Mouse (Mus musculus) spleen, adult 12 weeks (tissue): Measurements from ENCODE around the gene Gm42906.

Experiments
- DNase-seq: peaks from one replicate; pipeline ENCODE4 v3.0.0; 2022; ENCODE audit warnings: low spot score

The Gm42906 gene

DNA sequence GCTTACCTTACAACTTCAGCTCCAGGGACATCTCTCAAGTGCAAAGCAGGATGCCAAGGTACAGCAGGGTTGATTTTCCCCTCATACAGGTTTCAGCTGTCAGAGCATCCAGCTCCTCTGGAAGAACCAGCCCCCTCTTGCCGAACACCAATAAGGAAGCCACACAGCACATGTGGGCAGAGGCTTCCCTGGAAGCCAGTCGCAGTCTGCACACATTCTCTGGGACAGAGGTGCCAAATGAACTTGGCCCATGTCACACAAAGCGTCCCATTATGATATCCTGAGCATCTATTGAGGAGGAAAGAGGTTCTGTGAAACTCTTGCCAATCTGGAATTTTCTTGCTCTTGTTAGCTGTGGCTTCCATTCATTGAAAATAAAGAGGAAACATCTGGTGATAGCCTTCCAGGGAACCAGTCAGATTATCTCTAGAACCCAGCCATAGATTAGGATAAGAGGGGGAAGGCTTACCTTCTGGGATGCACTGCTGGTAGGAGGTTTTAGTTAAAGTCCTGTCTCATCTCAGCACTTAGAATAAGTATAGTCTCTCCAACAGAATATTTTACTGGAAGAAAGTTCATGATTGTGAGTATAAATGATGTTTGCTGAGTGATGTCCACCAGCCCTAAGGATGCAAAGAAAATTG is at the start of gene Gm42906:
Gene Gm42906, minus strand, starts transcription at position 51 of the 644 bp plus-strand sequence.
- no peak for DNase-seq

GRCm38 (mm10) chr5:151445695-151446094 is 17.7 kb upstream of the Gm42906 start:
- DNase-seq, result no peak

DNA sequence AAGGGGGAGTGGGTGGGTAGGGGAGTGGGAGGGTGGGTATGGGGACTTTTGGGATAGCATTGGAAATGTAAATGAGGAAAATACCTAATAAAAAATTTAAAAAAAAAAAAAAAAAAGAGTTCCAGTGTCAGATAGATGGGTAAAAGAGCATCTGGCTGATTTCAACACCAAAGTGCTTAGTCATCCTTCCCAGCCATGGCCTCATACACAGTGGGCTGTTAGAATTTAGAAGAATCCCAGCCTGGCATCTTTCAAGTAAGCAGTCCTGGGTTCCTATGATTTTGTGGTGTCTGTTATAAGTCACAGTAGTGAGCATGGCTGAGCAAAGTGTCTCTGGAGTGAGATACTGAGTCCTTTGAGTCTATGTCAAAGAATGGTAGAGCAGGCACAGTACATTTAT is 7.1 kb upstream of the Gm42906 start:
- no peak for DNase-seq

DNA sequence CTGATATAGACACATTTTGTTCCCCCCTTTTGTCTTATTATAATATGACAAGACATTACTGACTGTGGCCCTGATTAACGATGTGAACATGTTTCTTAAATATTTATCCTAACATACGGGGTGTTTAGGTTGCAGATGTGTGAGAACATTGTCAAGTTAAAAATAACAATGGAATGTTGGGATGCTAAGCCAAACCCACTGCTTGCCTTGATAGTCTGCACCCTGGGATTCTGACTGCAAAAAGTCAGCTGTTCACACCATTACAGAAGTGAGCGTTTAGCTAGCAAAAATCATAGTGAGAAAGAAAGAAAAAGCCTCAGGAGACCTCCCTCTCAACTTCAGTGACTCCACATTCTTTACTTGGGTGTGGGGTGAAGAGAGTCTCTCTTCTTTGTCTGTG is 1.5 kb downstream of the Gm42906 start:
- DNase-seq, result no peak

DNA sequence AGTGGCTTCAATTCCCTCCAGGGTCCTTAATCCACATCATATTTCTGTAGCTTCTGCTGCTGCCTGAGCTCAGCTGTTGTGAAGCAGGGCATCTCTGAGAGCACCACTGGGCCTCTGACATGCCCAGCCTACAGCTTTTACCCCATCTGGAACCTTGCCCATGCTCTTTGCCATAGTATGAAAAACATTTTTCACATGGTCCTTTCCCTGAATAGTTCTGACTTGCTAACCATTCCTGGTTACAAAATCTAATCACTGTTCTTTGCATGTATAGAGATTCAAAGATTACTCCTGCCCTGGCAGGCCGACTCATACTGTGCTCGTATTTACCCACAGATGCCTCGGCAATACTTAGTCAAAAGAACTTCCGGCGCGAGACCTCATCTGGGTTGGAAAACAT is 5.3 kb downstream of the Gm42906 start:
- no peak for DNase-seq

DNA sequence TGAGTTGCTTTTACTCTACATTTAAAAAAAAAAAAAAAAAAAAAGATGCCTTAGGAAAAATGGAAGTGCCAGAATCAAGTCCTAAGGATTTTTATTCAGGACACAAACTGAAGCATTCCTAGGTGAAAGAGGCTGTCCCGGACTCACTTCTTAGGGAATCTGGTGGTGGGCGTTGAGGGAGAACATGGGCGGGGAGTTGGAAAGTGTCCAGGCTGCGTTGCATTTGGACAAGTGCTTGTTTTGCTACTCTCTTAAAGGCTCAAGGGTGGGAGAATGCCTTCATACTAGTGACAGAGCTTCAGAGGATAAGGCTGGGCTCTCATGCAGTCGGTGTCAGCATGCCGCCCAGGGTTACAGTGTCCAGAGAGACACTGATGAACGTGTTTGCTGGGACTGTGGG is 6.1 kb downstream of the Gm42906 start:
- no peak for DNase-seq

DNA sequence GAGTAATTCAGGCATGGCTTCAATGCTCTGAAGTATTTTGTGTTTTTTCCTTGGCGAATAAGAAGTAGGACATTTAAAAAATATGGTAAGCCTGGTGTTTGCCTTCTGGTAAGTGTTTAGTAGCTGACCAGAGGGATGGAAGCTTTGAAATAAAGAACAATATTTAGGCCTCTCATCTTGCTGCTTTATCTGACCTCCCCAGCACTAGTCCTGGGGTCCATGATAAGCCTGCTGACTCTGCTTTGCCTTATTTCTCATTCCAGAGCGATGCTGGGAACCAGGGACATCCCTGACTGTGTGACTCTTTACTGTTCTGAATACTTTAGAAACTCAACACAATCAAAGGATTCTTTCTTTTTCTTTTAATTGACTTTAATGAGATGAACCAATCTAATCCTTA is 9.4 kb downstream of the Gm42906 start:
- no peak for DNase-seq

- no peak for DNase-seq
These were observed 10.4 kb downstream of the Gm42906 start for GRCm38 (mm10) chr5:151417421-151418038.

- DNase-seq, result no peak
These were observed 11.0 kb downstream of the Gm42906 start for GRCm38 (mm10) chr5:151416988-151417387.

GRCm38 (mm10) chr5:151413617-151414016 is 14.3 kb downstream of the Gm42906 start:
- no peak for DNase-seq

DNA sequence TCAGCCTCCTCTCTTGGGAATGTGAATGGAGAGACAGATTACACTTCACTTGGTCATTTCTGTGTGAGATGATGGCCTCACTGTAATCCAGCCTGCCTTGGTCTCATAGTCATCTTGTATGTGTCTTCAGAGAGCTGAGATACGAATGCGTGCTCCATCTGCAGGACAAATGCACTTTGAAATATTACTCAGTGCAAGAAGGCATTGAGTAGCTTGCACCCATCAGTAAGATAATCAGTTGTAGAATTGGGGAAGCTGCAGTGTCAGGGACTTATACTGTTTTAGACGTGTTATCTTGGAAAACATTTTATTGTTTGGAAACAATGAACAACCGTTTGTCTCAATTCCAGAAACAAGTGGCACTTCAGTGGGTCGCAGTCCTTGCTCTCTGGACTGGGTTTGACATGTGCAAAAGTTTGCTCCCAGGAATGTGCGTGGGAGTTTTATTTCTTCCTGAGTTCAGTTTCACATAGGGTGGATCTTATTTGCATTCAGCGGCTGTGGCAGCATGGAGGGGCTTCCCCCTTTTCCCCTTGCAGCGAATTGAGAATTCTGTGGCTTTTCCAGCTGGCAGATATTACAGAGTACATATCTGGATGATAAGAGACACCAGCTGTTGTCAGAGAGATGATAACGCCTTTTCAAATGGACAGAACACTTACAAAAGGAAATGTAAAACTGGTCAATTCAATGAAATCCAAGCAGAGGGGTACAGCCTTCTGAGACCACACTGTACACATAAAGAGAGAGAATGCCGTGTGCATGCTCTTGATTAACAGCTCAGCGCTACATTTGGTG is 15.1 kb downstream of the Gm42906 start:
- DNase-seq, result no peak

DNA sequence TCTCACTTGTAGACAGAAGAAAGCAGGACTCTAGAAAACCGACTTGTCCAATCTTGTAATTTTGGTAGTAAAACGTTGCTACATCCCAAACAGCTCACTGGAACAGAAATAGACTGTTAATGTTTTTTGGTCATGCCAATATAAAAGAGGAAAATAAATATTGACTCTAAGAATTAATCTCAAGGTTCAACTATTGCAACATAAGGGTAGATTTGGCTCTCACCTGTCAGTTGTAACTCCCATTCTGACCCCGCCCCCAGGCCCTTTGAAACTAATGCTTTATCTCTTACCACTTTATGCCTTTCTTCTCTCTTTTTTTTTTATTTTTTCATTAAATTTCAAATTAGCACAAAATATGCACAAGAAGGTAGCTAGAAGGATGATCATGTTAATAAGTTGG is 18.0 kb downstream of the Gm42906 start:
- DNase-seq, result no peak

GRCm38 (mm10) chr5:151409282-151409681 is 18.7 kb downstream of the Gm42906 start:
- DNase-seq, result no peak

- no peak for DNase-seq
These were observed 19.7 kb downstream of the Gm42906 start for GRCm38 (mm10) chr5:151408124-151408900.

DNA sequence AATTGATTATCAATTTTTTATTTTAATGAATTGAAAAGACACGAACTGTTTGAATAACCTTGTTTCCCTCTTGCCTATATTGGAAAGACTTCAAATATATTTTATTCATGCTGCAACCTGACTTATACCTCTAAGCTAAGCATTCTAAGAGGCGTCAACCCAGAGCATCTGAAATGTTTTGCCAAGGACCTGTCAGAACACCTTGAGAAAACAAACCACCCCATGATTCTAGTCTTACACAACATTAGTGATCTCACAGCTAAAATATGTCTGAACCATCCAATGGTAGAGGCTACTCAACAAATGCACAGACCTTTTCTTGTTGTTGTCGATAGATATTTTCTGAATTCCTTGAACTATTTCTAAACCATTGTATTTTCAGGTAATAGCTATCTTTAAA is 20.5 kb downstream of the Gm42906 start:
- DNase-seq, result no peak

GRCm38 (mm10) chr5:151406276-151406675 is 21.7 kb downstream of the Gm42906 start:
- no peak for DNase-seq

DNA sequence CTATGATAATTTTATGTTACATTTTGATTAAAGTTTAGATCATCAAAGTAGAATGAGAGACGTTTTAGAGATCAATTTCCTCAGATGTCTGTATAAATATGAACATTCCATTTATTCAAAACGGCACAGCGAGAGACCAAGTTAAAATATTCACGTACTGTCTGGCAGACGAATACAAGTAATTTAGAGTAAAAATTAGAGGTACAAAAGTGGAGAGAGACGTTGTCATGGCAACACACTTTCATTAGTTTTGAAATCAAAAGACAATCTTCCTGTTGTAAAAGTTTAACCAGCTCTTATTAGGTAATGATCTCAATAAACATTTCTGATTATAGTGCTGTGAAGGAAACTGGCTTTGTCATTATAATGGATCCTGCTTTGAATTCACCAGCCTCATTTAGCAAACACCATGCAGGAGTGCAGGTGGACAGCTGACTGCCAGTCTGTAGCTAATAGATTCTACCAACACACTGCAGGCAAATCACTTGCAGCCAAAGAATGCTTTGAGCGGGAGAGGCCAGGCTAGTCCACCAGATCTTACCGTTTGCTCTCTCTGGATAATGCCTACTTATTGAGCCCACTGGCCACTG is 22.6 kb downstream of the Gm42906 start:
- no peak for DNase-seq

DNA sequence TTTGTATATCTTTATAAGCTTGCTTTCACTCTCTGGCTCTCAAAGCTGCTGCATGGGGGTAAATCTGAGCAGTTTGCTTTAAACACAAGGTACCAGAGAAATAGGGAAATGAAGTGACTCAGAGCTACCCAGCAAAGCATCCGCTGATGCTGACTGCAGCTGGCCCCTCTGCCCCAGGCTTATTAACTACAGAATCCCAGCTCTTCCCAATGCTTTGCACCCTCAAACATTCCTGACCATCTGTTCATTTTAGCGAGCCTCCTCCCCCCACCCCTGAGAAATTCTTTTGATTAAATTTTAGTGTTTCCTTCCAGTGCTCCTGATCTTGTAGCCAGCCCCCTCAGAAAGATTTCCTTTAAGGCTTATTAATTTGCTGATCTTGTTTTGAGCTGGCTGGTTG is 24.4 kb downstream of the Gm42906 start:
- DNase-seq, result no peak

- DNase-seq, result no peak
These were observed 27.4 kb downstream of the Gm42906 start for GRCm38 (mm10) chr5:151400557-151400944.

DNA sequence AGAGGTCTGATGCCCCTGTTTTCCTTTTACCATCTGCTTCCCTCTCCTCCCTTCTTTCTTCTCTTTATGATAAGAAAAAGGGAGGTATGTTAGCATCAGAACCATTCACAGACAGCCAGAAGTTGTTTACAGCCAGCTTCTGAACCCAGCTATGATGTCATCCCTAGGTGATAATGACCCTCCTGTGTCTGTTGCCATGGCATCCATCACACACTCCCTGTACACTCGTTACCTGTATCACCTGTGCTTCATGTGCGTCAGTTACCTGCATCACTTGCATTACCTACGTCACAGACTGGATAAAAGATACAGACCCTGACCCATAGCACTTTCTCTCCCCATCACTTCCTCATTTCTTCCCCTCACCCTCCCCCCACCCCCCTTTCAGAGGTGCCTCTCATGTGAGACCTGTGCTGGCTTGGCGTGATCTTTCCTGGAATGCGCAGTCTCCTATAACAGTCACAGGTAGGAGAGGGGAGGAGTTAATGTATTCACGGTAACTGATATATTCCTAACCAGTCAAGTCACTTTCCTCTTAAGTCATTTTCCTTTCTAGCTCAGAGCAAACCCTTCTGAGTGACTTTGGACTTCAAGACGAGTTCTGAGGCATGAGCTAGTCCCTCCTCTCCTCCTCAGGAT is 27.9 kb downstream of the Gm42906 start:
- DNase-seq, result no peak

DNA sequence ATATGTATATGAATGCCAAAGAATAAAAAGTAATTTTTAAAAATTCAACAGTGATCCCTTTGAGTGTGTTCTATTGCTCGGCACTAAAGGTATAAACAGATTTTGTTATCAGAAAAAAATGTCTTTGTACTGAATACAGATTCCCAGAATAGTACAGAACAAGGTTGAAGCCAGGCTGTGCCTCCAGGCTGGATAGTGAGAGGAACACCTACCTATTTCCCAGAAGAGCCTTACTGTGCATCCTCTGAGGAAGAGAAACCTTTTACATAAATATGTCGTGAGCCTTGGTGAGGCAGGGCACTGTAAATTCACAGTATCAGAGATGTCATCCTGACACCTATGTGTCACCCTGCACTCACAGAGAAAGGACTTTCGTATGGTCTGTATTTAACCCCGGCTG is 31.8 kb downstream of the Gm42906 start:
- DNase-seq, result no peak

- no peak for DNase-seq
These were observed 33.3 kb downstream of the Gm42906 start for GRCm38 (mm10) chr5:151394690-151395089.
